Mouse (Mus musculus): ENCODE measurements around the gene Rnf180.
A peak's percentile ranks its signal among the peaks of the same experiment; 100 is the strongest.

Rnf180 gene

GRCm38 (mm10) chr13:105249599-105249998 lies 45.0 kb downstream of the Rnf180 start:
- peak; percentile 24 for DNase-seq

DNA sequence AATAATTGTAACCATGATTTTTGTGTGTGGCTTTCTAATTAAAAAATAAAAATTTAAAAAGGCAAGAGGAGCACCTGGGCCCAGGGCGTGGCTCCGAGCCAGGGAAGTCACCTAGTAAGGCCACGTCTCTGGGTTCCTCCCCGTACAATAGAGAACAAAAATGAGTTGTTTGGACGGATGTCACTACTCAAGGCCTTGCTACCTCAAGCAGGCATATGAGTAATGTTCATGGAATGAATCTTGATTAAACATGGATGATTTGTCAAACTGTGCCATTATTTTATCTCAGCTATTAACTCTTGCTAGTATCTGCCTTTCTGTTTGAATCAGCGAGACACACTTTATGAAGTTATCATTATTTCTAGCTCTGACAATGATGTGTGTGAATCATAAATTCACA lies 46.9 kb downstream of the Rnf180 start:
- DNase-seq, result peak; percentile 11

DNA sequence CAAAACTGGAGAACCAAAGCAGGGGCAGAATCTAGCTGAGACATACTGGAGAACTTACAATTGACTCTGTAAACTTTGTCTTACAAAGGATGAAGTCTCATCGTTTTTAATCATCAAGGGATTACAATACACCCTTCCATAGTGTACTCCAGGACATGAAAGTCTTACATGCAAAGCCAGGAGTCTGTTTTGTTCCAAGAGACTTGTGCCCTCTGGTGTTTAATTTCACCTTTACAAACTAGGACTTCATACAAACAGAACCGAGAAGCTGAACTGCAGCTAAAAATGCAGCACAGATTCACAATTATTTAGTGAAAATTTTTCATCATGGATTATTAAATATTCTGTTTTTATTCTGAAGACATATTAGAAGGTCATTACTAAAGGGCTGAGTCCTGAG lies 53.8 kb downstream of the Rnf180 start:
- DNase-seq, result no peak

- no peak for DNase-seq
Observed at GRCm38 (mm10) chr13:105227126-105227525, 67.5 kb downstream of the Rnf180 start.

GRCm38 (mm10) chr13:105224048-105224447 lies 70.6 kb downstream of the Rnf180 start:
- DNase-seq, result no peak

- DNase-seq, result peak; percentile 8
Observed at GRCm38 (mm10) chr13:105223147-105223546, 71.5 kb downstream of the Rnf180 start.

- no peak for DNase-seq
Observed at GRCm38 (mm10) chr13:105222016-105222725, 72.4 kb downstream of the Rnf180 start.

GRCm38 (mm10) chr13:105210746-105211145 lies 83.9 kb downstream of the Rnf180 start:
- no peak for DNase-seq

- no peak for DNase-seq
Observed at GRCm38 (mm10) chr13:105203851-105204250, 90.8 kb downstream of the Rnf180 start.

GRCm38 (mm10) chr13:105198658-105199057 lies 96.0 kb downstream of the Rnf180 start:
- DNase-seq, result no peak

DNA sequence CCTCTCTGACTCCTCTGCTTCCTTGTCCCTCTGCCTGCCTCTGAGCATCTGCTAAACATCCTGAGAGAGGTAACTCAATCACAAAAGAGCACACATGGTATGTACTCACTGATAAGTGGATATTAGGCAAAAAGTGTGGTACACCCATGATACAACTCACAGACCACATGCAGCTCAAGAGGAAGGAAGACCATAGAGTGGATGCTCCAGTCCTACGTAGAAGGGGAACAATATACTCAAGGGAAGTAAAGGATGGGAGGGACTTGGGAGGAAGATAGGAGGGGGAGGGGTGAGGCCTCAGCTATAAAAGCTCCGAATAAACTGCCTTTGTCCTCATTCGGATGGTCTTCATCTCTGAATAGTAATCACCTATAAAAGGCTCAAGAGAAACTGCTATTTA lies 96.6 kb downstream of the Rnf180 start:
- DNase-seq, result no peak

DNA sequence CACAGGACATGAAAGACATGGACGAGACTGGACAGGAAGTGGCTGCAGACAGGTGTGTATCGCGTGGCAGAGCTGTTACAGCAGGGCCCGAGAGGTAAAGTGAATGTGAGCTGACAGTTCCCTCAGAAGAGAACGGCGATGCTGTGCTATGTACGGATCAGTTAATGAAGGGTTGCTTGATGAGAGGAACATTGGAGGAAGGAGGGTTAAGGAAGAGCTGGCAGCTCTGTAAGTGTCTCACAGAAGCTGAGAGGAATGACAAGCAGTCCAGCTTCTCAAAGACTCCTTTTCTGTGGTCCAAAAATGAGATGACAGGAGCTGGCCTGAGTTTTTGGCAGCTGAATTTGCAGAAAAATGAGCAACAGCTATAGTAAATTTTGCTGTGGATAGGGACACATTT lies 101.0 kb downstream of the Rnf180 start:
- peak; percentile 6 for DNase-seq

DNA sequence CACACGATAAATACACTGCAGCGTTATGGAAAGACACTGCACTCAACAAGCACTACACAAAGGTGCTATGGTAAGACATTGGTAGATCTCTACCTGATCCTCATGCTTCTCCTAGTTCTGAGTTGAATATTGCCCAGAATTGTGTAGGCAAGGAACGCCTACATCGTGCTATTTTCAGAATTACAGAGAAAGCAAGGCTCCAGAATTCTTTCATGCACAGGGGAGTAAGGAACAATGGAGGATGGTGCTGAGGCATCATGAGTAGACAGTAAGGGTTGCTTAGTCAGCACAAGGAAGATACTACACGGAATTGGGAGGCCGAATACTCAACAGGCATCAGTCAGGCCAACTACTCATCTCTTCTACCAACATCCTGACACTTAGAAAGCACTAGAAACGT lies 105.9 kb downstream of the Rnf180 start:
- DNase-seq, result no peak

DNA sequence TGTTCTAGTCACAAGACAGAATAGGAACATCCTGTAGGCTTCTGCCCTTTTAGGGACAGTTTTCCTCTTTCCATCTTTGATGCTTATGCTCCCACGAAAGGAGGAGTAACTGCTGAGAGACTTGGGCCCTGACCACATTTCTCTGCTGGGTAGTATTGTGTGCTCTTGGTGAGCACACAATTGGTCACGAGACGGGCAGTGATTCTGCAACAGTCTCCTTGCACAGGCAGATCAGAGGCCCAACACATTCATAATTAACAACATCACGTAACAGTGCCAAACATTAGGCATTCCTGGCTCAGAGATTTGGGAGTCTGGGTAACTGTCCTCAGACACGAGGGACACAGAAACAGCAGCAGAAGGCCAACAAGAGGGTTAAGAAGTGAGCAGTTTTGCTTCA lies 113.8 kb downstream of the Rnf180 start:
- DNase-seq, result no peak

DNA sequence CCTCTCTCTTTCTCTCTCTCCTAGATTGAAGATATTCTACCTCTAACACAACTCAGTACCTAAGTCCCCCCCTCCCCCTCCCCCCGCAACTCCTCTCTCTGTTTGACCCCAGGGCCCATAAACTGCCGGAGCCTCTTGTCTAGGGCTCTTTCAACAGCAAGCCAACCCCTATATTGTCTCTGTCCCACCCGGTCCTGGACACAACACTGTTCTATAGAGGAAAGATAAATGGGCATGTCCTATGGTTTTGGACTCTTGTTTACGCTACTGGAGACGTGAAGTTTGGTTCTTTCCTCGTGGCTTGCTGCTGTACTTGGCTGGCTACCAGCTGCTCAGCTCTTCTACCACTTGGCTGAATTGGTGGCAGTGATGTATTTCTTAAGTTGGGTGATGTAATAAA lies 129.2 kb downstream of the Rnf180 start:
- DNase-seq, result no peak

DNA sequence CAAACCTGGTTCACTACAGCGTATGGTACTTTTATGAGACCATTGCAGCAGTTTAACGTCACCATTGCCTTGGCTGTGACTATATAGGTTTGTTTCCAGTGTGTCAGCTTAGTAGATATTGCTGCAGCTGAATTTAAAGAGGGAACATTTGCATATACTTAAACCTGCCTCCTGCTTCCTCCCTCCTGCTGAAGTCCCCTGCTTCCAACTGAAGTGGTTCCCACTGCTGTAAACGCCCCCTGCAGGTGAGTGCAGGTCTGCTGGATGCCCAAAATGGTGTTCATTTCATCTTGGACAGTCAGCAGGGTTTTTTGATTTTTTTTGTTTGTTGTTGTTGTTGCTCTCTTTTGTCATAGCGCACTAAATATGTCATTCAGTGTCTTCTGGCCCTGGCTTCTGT lies 140.7 kb downstream of the Rnf180 start:
- DNase-seq, result peak; percentile 21

- DNase-seq, result no peak
Observed at GRCm38 (mm10) chr13:105150006-105150405, 144.6 kb downstream of the Rnf180 start.

DNA sequence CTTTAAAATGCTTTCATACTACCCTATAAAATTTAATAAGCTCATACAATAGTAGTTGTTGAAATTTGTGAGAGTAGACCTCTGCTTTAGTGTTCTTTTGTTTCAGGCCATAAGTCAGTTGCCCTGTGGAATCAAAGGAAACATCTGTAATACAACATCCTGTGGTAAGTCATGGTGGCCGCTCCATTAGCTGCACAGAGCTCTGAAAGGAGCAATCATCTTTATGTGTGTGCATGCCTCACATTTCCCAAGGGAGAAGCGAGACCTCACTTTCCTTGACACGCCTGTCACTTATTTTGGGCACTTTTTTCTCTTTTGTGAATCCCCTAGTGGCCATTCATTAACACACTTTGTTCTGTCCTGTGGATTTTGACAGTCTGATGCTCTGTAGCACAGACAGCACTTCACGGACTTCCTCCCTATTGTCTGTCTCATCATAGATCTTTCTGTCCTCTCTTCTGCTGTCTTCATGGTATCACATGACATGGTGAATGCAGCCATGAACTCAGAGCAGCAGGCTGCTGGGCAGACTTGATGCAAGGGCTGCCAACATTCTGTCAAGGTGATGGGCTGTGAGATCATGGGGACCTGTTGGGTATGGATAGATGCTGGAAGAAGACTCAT lies 146.7 kb downstream of the Rnf180 start:
- no peak for DNase-seq

- no peak for DNase-seq
Observed at GRCm38 (mm10) chr13:105146827-105147226, 147.8 kb downstream of the Rnf180 start.

GRCm38 (mm10) chr13:105139881-105140280 lies 154.7 kb downstream of the Rnf180 start:
- no peak for DNase-seq

DNA sequence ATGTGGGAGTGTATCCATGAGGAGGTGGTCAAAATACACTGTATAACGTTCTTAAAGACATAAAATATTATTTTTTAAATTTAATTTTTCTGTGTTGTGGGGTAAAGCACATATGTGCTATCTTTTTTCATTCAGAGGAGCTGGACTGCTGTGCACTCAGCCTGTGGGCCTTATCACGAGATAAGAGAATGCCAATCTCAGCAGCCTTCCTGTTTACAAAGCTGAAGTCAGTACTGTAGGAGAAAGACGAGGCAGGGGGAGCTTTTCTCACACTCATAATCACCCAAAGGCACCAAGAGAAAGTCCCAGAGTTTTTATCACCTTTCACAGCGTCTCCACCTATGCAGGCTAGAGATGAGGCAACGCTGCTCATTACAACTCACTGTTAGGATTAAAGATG lies 160.2 kb downstream of the Rnf180 start:
- no peak for DNase-seq

DNA sequence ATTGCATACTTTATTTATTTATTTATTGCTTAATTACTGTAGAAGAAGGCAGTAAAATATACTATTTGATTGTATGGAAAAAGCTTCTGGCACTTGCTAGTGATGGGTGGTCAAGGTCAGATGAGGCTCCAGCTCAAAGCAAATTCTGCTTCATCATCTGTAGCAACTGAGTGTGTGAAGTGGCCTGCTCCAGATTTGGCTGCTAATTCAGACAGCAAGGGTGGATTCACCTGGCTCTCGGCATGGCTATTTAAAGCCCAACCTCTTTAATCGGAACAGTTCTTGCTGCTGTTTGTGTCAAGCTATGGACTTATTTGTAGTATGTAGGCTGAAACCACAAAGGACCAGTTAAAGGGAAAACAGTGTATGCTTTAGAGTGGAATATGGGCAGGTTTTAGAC lies 161.8 kb downstream of the Rnf180 start:
- DNase-seq, result no peak

- no peak for DNase-seq
Observed at GRCm38 (mm10) chr13:105132370-105132769, 162.2 kb downstream of the Rnf180 start.

DNA sequence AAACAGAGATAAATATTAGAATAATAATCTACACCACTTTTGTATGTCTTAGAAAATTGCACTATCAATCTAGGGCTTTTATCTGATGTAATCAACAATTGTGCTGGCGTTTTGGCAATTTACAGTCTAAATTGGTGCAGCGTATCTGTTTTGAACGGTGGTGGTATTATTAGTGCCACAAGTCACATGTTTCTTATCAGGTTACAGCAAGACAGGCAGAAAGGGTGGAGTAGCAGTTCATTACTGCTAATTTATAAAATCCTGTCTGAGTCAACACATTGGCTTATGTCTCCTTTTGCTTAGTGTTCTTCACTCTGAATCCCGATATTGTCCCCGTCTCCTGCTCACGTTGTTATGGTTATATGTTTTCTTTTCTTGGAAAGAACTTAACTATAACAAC lies 164.5 kb downstream of the Rnf180 start:
- DNase-seq, result no peak

DNA sequence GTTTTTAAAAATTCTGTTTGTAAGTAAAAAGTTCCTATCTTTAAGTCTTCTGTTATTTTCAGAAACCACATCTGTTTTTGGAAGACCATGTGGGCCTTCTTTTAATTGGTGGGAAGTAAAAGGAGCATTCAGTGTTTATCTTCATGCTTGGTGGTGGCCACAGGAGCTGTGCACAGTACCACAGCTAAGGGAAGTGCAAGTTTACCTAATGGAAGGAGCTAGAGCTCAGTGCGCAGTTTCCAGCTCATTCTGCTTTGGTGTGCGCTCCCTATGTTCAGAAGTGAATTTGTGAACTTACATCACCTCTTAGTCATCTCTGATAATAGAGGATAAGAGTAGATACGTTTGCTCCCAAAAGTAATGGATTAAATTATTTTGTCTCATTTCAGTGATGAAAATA lies 172.5 kb downstream of the Rnf180 start:
- DNase-seq, result no peak

Data from right cerebral cortex, postnatal 4 days (tissue).